Mouse (Mus musculus): Measurements from ENCODE around the gene Gm49405.
"Not testable (repeated sequence)": the region's sequence is repeated elsewhere in the genome, so short reads cannot be mapped to it uniquely, and the experiment has no call there.

Gene Gm49405

DNA sequence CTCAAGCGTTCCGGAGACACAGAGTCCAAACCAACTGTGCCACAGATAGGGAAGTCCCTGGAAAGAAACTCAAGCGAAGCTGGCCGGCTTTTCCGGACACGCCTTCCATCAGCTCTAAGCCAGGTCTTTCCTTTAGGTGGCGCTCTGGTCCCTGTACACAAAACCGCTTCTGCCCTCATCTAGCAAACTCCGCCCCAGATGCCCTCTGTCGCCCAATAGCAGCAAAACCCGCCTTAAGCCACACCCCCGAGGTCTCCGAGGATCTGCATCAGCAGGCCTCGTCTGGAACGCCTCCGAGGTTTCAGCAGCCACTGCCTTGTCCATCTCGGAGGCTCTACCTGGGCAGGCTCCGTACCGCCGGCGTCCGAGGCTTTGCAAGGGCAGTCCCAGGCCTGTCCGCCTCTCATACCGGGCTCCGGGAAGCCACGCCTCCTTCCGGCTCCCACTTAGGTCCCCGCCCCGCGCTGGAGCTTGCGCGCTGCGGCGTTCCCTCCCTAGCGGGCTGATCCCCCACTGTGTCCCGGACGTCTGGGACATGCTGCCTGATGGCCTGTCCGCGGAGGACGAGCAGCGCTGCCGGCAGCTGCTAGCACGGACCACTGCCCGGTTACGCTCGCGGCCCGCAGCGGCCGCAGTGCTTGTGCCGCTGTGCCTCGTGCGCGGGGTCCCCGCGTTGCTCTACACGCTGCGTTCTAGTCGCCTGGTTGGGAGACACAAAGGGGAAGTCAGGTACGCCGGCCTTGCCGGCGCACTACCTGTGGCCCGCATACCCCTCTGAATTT, at the start of gene Gm49405, which contains the start of gene Nudt8:
Gene Gm49405 (plus strand): TSS at position 508 of the 782 bp plus-strand sequence.
Gene Nudt8 (plus strand): TSS at position 462 of the 782 bp plus-strand sequence.
- peak; percentile 98 for DNase-seq

DNA sequence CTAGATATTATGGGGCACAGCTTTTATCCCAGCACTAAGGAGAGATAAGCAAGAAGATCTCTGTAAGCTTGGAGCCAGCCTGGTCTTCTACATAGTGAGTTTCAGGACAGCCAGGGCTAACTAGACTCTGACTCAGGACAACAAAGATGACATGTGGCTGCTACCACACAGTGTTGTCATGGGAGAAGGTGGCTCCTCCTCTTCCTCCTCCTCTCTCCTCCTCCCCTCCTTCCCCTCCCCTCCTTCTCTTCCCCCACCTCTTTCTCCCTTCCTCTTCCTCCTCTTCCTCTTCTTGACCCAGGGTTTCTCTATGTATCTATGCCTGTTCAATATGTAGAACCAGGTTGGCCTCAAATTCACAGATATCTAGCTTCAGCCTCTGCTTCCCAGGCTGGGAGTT, 49.0 kb upstream of the Gm49405 start:
- no peak for DNase-seq

DNA sequence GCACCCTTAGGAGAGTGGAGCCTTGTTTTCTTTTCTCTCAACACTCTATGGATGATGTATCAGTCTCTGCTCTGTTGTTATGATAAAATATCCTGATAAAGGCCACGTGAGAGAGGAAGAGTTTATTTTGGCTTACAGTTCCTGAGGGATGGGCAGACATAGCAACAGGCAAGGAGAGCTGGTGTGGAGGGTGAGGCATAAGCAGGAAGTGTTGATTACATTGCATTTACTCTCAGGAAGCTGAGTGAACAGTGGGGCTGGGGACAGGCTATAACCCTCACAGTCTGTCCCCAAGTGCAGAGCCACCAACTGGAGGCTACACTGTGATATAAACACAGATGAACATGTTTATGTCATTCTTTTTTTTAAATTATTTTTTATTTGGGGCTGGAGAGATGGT, 48.3 kb upstream of the Gm49405 start:
- DNase-seq, result no peak

- no peak for DNase-seq
Measured at GRCm38 (mm10) chr19:3955033-3955432, 45.4 kb upstream of the Gm49405 start.

DNA sequence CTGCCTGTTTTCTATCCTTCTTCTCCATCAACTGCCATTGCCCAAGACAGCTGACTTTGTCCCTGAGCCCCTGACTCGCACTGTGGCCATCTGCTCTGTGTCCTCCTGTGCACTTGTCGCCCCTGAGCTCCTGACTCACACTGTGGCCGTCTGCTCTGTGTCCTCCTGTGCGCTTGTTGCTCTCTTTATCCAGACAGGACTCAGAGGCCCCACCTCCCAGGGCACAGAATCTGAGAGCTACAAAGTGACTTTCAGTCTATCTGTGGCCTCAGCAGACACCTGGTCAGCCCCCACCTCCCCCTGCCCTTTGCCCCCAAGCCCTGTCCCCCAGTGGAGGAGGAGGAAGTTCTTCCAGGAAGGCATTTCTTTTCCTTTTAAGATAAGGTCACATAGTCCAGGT, 44.6 kb upstream of the Gm49405 start:
- no peak for DNase-seq

DNA sequence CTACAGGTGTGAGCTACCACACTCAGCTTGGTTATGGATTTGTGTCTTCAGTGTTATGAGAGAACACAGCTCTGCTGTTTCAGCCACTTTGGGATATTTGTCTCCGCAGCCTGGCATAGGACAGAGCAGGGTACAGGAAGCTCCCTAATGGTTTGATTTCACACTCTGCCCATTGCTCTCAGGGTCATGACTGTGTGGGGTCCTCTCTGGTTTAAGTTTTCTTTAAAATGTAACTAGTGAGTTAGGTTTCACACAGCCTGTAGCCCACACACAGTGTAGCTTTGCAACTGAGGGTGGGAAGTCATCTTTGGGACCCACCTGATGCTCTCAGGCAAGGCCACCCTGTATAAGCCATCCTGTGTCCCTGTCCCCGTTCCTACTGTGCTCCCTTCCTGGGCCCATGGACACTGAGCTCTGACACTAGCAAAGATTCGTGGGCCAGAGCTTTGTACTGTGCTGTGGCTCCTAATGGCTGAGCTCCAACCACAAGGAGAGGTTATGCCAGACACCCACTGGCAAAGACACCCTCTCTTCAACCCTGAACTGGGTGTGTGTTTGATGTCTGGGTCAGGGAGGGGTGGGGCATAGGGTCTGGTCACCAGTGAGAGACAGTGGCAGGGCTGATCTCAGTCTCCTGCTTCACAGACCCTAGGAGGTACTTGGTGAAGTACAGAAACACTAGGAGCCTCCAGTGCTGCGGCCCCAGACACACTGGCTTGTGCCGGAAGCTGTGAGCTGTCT, 43.0 kb upstream of the Gm49405 start:
- DNase-seq, result not testable (repeated sequence)

DNA sequence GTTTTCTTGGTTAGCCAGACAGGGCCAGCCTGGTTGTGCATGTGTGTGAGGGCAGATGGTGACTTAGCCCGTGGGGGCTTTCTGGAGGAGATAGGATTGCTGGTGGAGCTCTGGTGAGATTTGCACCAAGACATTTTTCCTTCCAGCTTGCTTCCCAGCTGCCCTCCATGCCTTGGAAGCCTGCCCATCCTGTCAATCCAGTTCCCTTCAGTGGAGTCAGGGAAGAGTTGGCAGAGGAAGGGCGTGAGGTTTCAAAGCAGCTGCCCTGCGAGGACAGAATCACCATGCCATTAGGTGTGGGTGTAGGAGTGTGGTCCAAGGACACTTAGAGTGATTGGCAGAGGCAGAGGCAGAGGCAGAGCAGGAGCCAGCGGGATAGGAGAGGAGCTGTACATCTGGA, 42.0 kb upstream of the Gm49405 start, which contains the start of gene Aldh3b3:
Gene Aldh3b3 (plus strand): TSS at position 176 of the 400 bp plus-strand sequence.
- DNase-seq, result no peak

- DNase-seq, result no peak
Measured at GRCm38 (mm10) chr19:3959030-3959429, 41.4 kb upstream of the Gm49405 start.

DNA sequence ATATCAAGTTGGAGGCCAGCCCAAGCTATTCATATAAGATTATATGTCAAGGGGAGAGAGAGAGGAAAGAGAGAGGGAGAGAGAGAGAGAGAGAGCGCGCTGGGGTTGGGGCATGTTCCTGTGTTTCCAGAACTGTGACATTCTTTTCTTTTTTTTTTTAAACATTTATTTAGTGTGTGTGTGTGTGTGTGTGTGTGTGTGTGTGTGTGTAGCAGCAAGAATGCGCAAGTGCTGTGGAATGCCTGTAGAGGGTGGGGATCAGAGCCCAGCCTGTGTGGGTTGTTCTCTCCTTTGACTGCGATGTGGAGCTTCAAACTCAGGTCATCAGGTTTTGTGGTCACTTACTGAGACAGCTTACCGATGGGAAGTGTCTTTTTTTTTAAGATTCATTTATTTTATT, 40.2 kb upstream of the Gm49405 start:
- no peak for DNase-seq

GRCm38 (mm10) chr19:3961805-3962204, 38.6 kb upstream of the Gm49405 start:
- DNase-seq, result not testable (repeated sequence)

DNA sequence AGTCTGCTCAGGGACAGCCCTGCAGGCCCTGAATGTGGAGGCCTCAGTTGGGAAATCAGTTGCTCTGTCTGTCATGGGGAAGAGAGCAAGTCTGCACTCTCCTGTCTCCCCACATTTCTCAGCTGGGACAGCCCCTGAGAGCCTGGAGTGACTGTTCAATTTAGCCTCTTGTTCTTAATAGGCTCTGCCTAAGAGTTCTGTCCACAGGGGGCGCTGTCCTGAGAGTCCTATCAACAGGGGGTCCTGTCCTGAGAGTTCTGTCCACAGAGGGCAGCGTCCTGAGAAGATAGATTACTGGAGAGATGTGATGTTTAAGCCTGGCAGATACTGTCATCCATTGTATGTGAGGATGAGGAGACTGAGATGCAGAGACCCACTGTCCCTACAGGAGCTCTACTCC, 38.0 kb upstream of the Gm49405 start:
- DNase-seq, result no peak

- no peak for DNase-seq
Measured at GRCm38 (mm10) chr19:3964030-3964429, 36.4 kb upstream of the Gm49405 start.

GRCm38 (mm10) chr19:3966330-3967075, 33.9 kb upstream of the Gm49405 start:
- DNase-seq, result no peak

- DNase-seq, result no peak
Measured at GRCm38 (mm10) chr19:3967258-3967657, 33.2 kb upstream of the Gm49405 start.

- no peak for DNase-seq
Measured at GRCm38 (mm10) chr19:3972229-3972628, 28.2 kb upstream of the Gm49405 start, which contains the start of gene Aldh3b2. TSS of gene Aldh3b2 (plus strand) at chr19:3972328.

- DNase-seq, result not testable (repeated sequence)
Measured at GRCm38 (mm10) chr19:3974608-3975007, 25.8 kb upstream of the Gm49405 start.

GRCm38 (mm10) chr19:3975866-3976265, 24.6 kb upstream of the Gm49405 start:
- no peak for DNase-seq

DNA sequence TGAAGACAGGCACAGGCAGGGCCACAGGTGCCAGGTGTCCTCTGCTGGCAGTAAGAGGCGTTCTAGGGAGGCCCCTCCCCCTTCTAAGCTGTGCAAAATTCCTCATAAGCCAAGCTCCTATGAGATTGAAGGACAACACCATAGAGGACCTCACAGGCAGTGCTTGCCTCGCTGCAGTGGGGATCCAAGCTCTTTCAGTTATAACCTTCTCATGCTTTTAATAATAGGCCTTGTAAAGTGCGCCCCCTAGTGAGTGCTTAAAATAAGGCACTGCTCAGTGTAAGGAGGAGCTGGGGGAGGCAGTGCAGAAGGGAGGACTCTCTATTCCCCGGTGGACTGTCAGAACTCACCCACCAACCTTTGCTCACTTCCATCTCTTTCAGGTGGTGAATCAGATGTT, 20.1 kb upstream of the Gm49405 start:
- peak; percentile 83 for DNase-seq

DNA sequence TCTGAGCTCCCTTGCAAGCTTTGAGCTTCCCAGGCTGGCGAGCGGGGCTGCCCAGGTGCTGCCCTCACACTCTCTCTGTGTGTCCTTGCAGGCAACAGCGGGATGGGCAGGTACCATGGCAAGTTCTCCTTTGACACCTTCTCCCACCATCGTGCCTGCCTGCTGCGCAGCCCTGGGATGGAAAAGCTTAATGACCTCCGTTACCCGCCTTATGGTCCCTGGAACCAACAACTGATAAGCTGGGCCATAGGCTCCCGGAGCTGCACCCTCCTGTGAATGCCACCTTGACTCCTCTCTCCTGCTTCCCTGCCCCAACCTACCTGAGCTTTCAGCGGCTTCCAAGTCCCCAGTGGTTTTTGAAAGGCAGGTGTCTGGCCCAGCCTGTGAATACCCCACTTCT, 19.5 kb upstream of the Gm49405 start:
- DNase-seq, result no peak

- no peak for DNase-seq
Measured at GRCm38 (mm10) chr19:3983527-3984200, 16.8 kb upstream of the Gm49405 start.

DNA sequence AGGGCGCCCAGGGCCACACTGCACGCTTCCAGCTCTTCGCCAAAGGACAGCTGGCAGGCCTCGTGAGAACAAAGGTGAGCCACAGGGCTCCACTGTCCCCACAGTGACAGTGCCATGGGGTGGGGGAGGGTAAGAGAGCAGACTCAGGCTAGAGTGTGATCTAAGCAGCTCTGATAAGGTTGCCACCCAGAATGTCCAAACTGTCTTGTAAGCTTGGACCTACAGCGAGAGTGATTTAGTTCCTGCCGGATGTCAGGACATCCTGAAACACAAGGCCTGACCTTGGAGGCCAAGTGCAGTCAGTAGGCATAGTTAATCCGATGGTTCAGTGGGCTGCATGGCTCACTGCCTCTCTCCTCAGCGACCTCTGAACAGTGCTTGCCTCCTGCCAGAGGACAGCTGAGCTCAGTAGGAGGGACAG, 15.2 kb upstream of the Gm49405 start:
- DNase-seq, result no peak

GRCm38 (mm10) chr19:3986334-3986733, 14.1 kb upstream of the Gm49405 start, which contains the start of gene Acy3:
TSS of gene Acy3 (plus strand) at chr19:3986570.
- DNase-seq, result no peak

DNA sequence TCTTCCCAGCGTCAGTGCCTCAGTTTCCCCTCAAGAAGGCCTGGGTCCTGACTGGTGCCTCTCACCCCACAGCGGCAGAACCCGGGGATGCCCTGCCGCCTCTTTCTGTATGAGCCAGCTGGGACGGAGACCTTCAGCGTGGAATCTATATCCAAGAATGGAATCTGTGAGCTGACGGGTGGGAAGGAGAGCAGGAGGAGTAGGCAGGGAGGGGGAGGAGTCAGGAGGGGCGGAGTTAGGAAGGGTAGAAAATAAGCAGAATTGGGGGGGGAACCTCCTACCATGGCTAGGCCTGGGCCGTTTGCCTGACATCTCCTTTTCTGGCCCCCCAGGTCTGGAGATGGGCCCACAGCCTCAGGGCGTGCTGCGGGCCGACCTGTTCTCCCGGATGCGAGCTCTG, 12.4 kb upstream of the Gm49405 start:
- no peak for DNase-seq
